Mouse (Mus musculus) lung, postnatal 36 days (tissue): ENCODE results near the gene Cry2.
A peak's percentile ranks its signal among the peaks of the same experiment; 100 is the strongest.

ENCODE experiments used
- DNase-seq: peaks from one replicate; pipeline ENCODE4 v3.0.0; 2022; ENCODE audit warnings: mixed read lengths

Gene Cry2

GRCm38 (mm10) chr2:92444376-92444775 is 10.5 kb upstream of the Cry2 start:
- DNase-seq: no peak

- DNase-seq: no peak
Observed at GRCm38 (mm10) chr2:92443313-92443712, 9.5 kb upstream of the Cry2 start.

GRCm38 (mm10) chr2:92442419-92443001 is 8.7 kb upstream of the Cry2 start:
- no peak for DNase-seq

- no peak for DNase-seq
Observed at GRCm38 (mm10) chr2:92440432-92440831, 6.6 kb upstream of the Cry2 start.

GRCm38 (mm10) chr2:92438567-92438966 is 4.7 kb upstream of the Cry2 start:
- no peak for DNase-seq

GRCm38 (mm10) chr2:92437875-92438274 is 4.0 kb upstream of the Cry2 start:
- DNase-seq: peak; percentile 96

- no peak for DNase-seq
Observed at GRCm38 (mm10) chr2:92437366-92437765, 3.5 kb upstream of the Cry2 start.

GRCm38 (mm10) chr2:92435023-92435422 is 1.2 kb upstream of the Cry2 start:
- no peak for DNase-seq

- DNase-seq: peak; percentile 68
Observed at GRCm38 (mm10) chr2:92434375-92434745, 517 bp upstream of the Cry2 start.

- DNase-seq: peak; percentile 87
Observed at GRCm38 (mm10) chr2:92432299-92433295, 1.2 kb downstream of the Cry2 start.

- DNase-seq: no peak
Observed at GRCm38 (mm10) chr2:92431611-92432179, 2.1 kb downstream of the Cry2 start.

GRCm38 (mm10) chr2:92430723-92431541 is 2.9 kb downstream of the Cry2 start:
- peak; percentile 84 for DNase-seq

GRCm38 (mm10) chr2:92430089-92430488 is 3.8 kb downstream of the Cry2 start:
- no peak for DNase-seq

- DNase-seq: peak; percentile 96
Observed at GRCm38 (mm10) chr2:92427882-92428281, 6.0 kb downstream of the Cry2 start.

GRCm38 (mm10) chr2:92426426-92426825 is 7.4 kb downstream of the Cry2 start:
- peak; percentile 46 for DNase-seq

GRCm38 (mm10) chr2:92425366-92425765 is 8.5 kb downstream of the Cry2 start:
- no peak for DNase-seq

- DNase-seq: peak; percentile 86
Observed at GRCm38 (mm10) chr2:92424462-92425308, 9.2 kb downstream of the Cry2 start.

GRCm38 (mm10) chr2:92423702-92424461 is 10.0 kb downstream of the Cry2 start:
- DNase-seq: peak; percentile 97

GRCm38 (mm10) chr2:92423156-92423555 is 10.7 kb downstream of the Cry2 start:
- no peak for DNase-seq

GRCm38 (mm10) chr2:92422388-92423135 is 11.3 kb downstream of the Cry2 start:
- no peak for DNase-seq
